ENCODE assay signal across 8 mouse cellular contexts in the genomic region with DNA sequence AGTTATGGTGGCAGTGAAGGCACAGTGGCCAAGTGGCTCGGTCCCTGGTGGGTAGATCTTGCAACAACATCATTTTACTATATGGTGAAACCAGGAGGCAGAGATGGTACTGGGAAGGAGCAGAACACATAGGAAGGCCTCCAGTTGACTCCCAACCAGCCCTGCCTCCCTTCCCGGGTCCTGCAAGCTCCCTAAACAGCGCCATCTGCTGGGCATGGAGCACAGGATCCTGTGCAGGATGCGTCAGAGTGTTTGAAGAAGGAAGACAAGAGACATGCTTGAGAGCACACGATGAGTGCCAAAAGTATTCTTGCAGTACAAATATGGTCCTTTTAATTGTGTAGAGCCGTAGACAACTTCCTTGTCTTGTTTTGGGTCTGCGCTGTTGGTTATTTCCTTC. TPM values are rescaled to one million over a fixed set of nuclear protein-coding genes. Genes with fewer than 3 reads are reported as not detected.
A peak's percentile ranks its signal among the peaks of the same experiment; 100 is the strongest.
DNase-seq lines count a peak whose midpoint lies in the region; ATAC-seq and TF ChIP-seq lines count a peak whose summit lies in the region.
"Had no signal": no experiment of that assay in that cellular context is flagged by ENCODE, and none has a peak within 500 bp of the region (broad histone marks: within the 10 kb centered on the region; RNA-seq: fewer than 3 reads in every experiment).

No protein-coding gene starts in this region.

- WGBS in forebrain, embryonic 15.5 days, result 47% methylated on average over 7 of the region's 7 CpGs
- 46% methylated on average over 7 of the region's 7 CpGs for WGBS in lung, postnatal 0 days

- H3K4me3 ChIP-seq in ES-E14 (ENCODE audit: insufficient read depth in 1 of 2, low read depth in 1 of 2, low read length in 2 of 2, poor library complexity in 1 of 2, severe bottlenecking in 1 of 2), result no peak overlapping the region
- no peak overlapping the region for H3K4me3 ChIP-seq in forebrain, embryonic 15.5 days
- no peak overlapping the region for H3K4me3 ChIP-seq in lung, postnatal 0 days (ENCODE audit: low read depth, low read length)
- H3K4me3 ChIP-seq: embryonic facial prominence, embryonic 15.5 days had no signal

- TF ChIP-seq EP300 in lung, postnatal 0 days (IDR thresholded peaks at IDR 0.05), result no peak

- no peaks in the 10 kb centered on the region for H3K4me1 ChIP-seq in ES-E14 (ENCODE audit: control insufficient read depth in 2 of 2, insufficient read depth in 2 of 2, low read length in 2 of 2, poor library complexity in 1 of 2)
- peaks cover 17% of the 10 kb centered on the region for H3K4me1 ChIP-seq in forebrain, embryonic 15.5 days
- peaks cover 4% of the 10 kb centered on the region; the same call in 1 of the 2 replicates for H3K4me1 ChIP-seq in lung, postnatal 0 days (ENCODE audit: insufficient read depth, low read depth, low read length)

- peak; percentile 84 for TF ChIP-seq CTCF in lung, postnatal 0 days (IDR thresholded peaks at IDR 0.05)

- no peak overlapping the region for H3K4me2 ChIP-seq in forebrain, embryonic 15.5 days (replicated peaks)
- no peak overlapping the region for H3K4me2 ChIP-seq in lung, postnatal 0 days (replicated peaks; ENCODE audit: low read depth, low read length)
- H3K4me2 ChIP-seq: embryonic facial prominence, embryonic 15.5 days had no signal

- H3K36me3 ChIP-seq in ES-E14 (ENCODE audit: control insufficient read depth, insufficient read depth, low read length, poor library complexity, severe bottlenecking), result no peaks in the 10 kb centered on the region
- no peaks in the 10 kb centered on the region for H3K36me3 ChIP-seq in forebrain, embryonic 15.5 days
- no peaks in the 10 kb centered on the region for H3K36me3 ChIP-seq in lung, postnatal 0 days (ENCODE audit: insufficient read depth, low read length)
- H3K36me3 ChIP-seq: embryonic facial prominence, embryonic 15.5 days had no signal

- in situ Hi-C loops in ES-E14 (cut with MboI; ENCODE audit: low sequenced_read_pairs in 2 of 2, unreplicated experiment in 2 of 2), result no loop called here

- H3K27ac ChIP-seq in ES-E14 (ENCODE audit: insufficient read depth, low read depth, low read length, poor library complexity, severe bottlenecking), result no peak overlapping the region
- no peak overlapping the region for H3K27ac ChIP-seq in forebrain, embryonic 15.5 days (replicated peaks)
- H3K27ac ChIP-seq in lung, postnatal 0 days (ENCODE audit: low read length), result no peak overlapping the region
- H3K27ac ChIP-seq: embryonic facial prominence, embryonic 15.5 days had no signal

- H3K27me3 ChIP-seq in forebrain, embryonic 15.5 days, result no peaks in the 10 kb centered on the region
- H3K27me3 ChIP-seq in lung, postnatal 0 days (replicated peaks; ENCODE audit: insufficient read depth, low read length), result no peaks in the 10 kb centered on the region
- H3K27me3 ChIP-seq: embryonic facial prominence, embryonic 15.5 days had no signal

- H3K9me3 ChIP-seq in ES-E14 (ENCODE audit: control insufficient read depth, insufficient read depth, low read depth, low read length), result no peaks in the 10 kb centered on the region
- no peaks in the 10 kb centered on the region for H3K9me3 ChIP-seq in forebrain, embryonic 15.5 days
- no peaks in the 10 kb centered on the region for H3K9me3 ChIP-seq in lung, postnatal 0 days (ENCODE audit: low read length)
- H3K9me3 ChIP-seq: embryonic facial prominence, embryonic 15.5 days had no signal

- H3K9ac ChIP-seq in ES-E14 (ENCODE audit: insufficient read depth, low read depth, low read length, poor library complexity, severe bottlenecking), result no peak overlapping the region
- H3K9ac ChIP-seq in forebrain, embryonic 15.5 days (replicated peaks), result no peak overlapping the region
- H3K9ac ChIP-seq in lung, postnatal 0 days (replicated peaks; ENCODE audit: low read depth), result no peak overlapping the region
- H3K9ac ChIP-seq: embryonic facial prominence, embryonic 15.5 days had no signal

- 0 out of 2 replicates have a peak, but pooled peaks have one; percentile 49 for ATAC-seq in forebrain, embryonic 15.5 days (replicated peaks)
- ATAC-seq in lung, postnatal 0 days, result no peak

- peak; percentile 31 for DNase-seq in layer of hippocampus, adult 11-12 months (ENCODE audit: low spot score)
- no peak for DNase-seq in layer of hippocampus, adult 18-20 months (ENCODE audit: low spot score in 2 of 2)
- peak; percentile 27 for DNase-seq in ES-E14 (ENCODE audit: low read depth, low spot score)
- DNase-seq in adrenal gland, postnatal 10 days, result peak; percentile 78
- peak; percentile 60 for DNase-seq in lung, postnatal 0 days (ENCODE audit: low spot score)
- DNase-seq in yolk sac, embryonic 10.5 days (ENCODE audit: low spot score), result peak; percentile 45

TF ChIP-seq in ES-E14, 5 proteins besides CTCF, POLR2A, EP300 and RAD21:
- TF ChIP-seq MAFK (IDR thresholded peaks at IDR 0.05; ENCODE audit: insufficient read depth, low read depth, low read length) (no peak), HCFC1 (IDR thresholded peaks at IDR 0.05; ENCODE audit: borderline replicate concordance, insufficient read depth, low read length) (no peak), CHD2 (IDR thresholded peaks at IDR 0.05; ENCODE audit: low read depth, low read length) (no peak), ZNF384 (IDR thresholded peaks at IDR 0.05; ENCODE audit: low read depth, low read length) (no peak), ZC3H11A (IDR thresholded peaks at IDR 0.05; ENCODE audit: borderline replicate concordance, low read depth, low read length) (no peak)

RNA-seq across cellular contexts. Expression of a gene that starts 49.3 kb away (rescaled TPM):
- 10 to 100 TPM; 21.7 to 26.2 TPM for total RNA-seq in layer of hippocampus, adult 18-20 months (2021)
- 1.6 and 6.9 TPM in 2 replicates for total RNA-seq in ES-E14 (2012; rRNA removed)
- total RNA-seq in adrenal gland, postnatal 10 days (2021), result 10 to 100 TPM; 23.9 to 29.1 TPM
- polyA plus RNA-seq in forebrain, embryonic 15.5 days (2015; fragmentation: Nextera tagmentation; extraction: Ambion mirVana), result 10.1 and 11.6 TPM in 2 replicates
- 9.6 and 11.7 TPM in 2 replicates for polyA plus RNA-seq in lung, postnatal 0 days (2015; fragmentation: Nextera tagmentation; extraction: Ambion mirVana)

Comparison
In these comparisons a context has a peak if more than half of its experiments do, and no peak if none do; other contexts are left out.
1. DNase-seq: peak in layer of hippocampus, adult 11-12 months (single experiment), ES-E14 (single experiment), adrenal gland, postnatal 10 days (single experiment), lung, postnatal 0 days (single experiment) and yolk sac, embryonic 10.5 days (single experiment); none in layer of hippocampus, adult 18-20 months (0 of 2).